Mouse (Mus musculus): Measurements from ENCODE around the gene Gp1ba.

- TF ChIP-seq HCFC1 (IDR thresholded peaks at IDR 0.05; ENCODE audit: borderline replicate concordance, insufficient read depth, low read length) (no peak), ZC3H11A (IDR thresholded peaks at IDR 0.05; ENCODE audit: borderline replicate concordance, low read depth, low read length) (no peak), ZNF384 (IDR thresholded peaks at IDR 0.05; ENCODE audit: low read depth, low read length) (no peak)
These were observed 26.4 kb upstream of the Gp1ba start for GRCm38 (mm10) chr11:70612505-70612904.
